Mouse (Mus musculus): ENCODE data around the gene Lhb.

- no peak for TF ChIP-seq CTCF (IDR thresholded peaks at IDR 0.05; ENCODE audit: low read depth)
- TF ChIP-seq EP300 (optimal IDR thresholded peaks at IDR 0.05) = no peak
These were observed 14.4 kb downstream of the Lhb start for GRCm38 (mm10) chr7:45435038-45435437.
